Comparison of ENCODE assay signal across 11 mouse cellular contexts in the genomic region with DNA sequence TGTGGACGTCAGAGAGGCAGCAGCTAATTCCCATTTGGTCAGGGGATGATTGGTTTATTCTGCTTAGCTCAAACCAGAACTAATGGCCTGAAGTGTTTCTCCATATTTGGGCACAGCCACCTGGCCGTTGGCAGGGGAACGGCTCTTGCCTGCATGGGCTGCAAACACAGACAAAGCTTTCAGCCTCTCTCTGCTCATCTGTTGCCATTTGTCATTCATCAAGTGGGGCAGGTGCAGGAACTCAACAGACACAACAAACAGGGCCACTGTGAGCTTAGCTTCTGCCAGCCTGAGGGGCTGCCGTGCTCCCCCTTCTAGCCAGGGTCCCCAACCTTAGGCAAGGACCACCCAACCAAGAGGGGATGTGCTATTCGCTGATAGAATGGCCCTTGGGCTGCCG. TPM values are rescaled to one million over a fixed set of nuclear protein-coding genes. Genes with fewer than 3 reads are reported as not detected.
A peak's percentile ranks its signal among the peaks of the same experiment; 100 is the strongest.
DNase-seq lines count a peak whose midpoint lies in the region; ATAC-seq lines count a peak whose summit lies in the region.
"Had no signal": no experiment of that assay in that cellular context is flagged by ENCODE, and none has a peak within 500 bp of the region (broad histone marks: within the 10 kb centered on the region; RNA-seq: fewer than 3 reads in every experiment).

No protein-coding gene starts in this region.

- no peaks in the 10 kb centered on the region for H3K9me3 ChIP-seq in neural tube, embryonic 11.5 days (ENCODE audit: control insufficient read depth, low read length)
- H3K9me3 ChIP-seq in embryonic facial prominence, embryonic 12.5 days: no peaks in the 10 kb centered on the region
- H3K9me3 ChIP-seq in limb, embryonic 11.5 days (ENCODE audit: control insufficient read depth, low read length): no peaks in the 10 kb centered on the region

- no peak overlapping the region for H3K4me2 ChIP-seq in neural tube, embryonic 11.5 days (ENCODE audit: low read depth)
- no peak overlapping the region for H3K4me2 ChIP-seq in embryonic facial prominence, embryonic 12.5 days (replicated peaks)
- H3K4me2 ChIP-seq in limb, embryonic 11.5 days (ENCODE audit: low read depth, severe bottlenecking): no peak overlapping the region

- no peaks in the 10 kb centered on the region for H3K27me3 ChIP-seq in neural tube, embryonic 11.5 days (ENCODE audit: control insufficient read depth, insufficient read depth, low read length)
- H3K27me3 ChIP-seq in embryonic facial prominence, embryonic 12.5 days: no peaks in the 10 kb centered on the region
- H3K27me3 ChIP-seq in limb, embryonic 11.5 days (ENCODE audit: control insufficient read depth, insufficient read depth, low read length): no peaks in the 10 kb centered on the region

- ATAC-seq in neural tube, embryonic 11.5 days (ENCODE audit: insufficient read depth, low FRiP score, low TSS enrichment): no peak
- ATAC-seq in embryonic facial prominence, embryonic 12.5 days (ENCODE audit: insufficient number of reproducible peaks, insufficient read depth, low FRiP score, low TSS enrichment): 0 out of 2 replicates have a peak, but pooled peaks have one; percentile 13
- no peak for ATAC-seq in limb, embryonic 11.5 days (ENCODE audit: insufficient number of reproducible peaks, low FRiP score, low TSS enrichment, low read depth)

- 42% methylated on average over 6 of the region's 6 CpGs for WGBS in neural tube, embryonic 11.5 days
- 37% methylated on average over 6 of the region's 6 CpGs for whole genome bisulfite sequencing in embryonic facial prominence, embryonic 12.5 days
- WGBS in limb, embryonic 11.5 days: 37% methylated on average over 6 of the region's 6 CpGs

- H3K4me1 ChIP-seq in neural tube, embryonic 11.5 days (ENCODE audit: control insufficient read depth, insufficient read depth, low read length): no peaks in the 10 kb centered on the region
- peaks cover 22% of the 10 kb centered on the region; the same call in 1 of the 2 replicates for H3K4me1 ChIP-seq in embryonic facial prominence, embryonic 12.5 days
- H3K4me1 ChIP-seq in limb, embryonic 11.5 days (ENCODE audit: control insufficient read depth, insufficient read depth, low read length): 0 out of 2 replicates have a peak, but pooled peaks cover 3% of the 10 kb centered on the region

- H3K4me3 ChIP-seq in neural tube, embryonic 11.5 days (ENCODE audit: low read depth, low read length): no peak overlapping the region
- no peak overlapping the region for H3K4me3 ChIP-seq in embryonic facial prominence, embryonic 12.5 days
- no peak overlapping the region for H3K4me3 ChIP-seq in limb, embryonic 11.5 days (ENCODE audit: low read depth, low read length)
- H3K4me3 ChIP-seq: erythroblast, embryonic 14.5 days had no signal

- 0 out of 2 replicates have a peak overlapping the region, but pooled peaks have one; percentile 37 for H3K27ac ChIP-seq in neural tube, embryonic 11.5 days (ENCODE audit: low read depth, low read length)
- H3K27ac ChIP-seq in embryonic facial prominence, embryonic 12.5 days: peak overlapping the region; percentile 50; the same call in 1 of the 2 replicates
- 0 out of 2 replicates have a peak overlapping the region, but pooled peaks have one; percentile 10 for H3K27ac ChIP-seq in limb, embryonic 11.5 days (replicated peaks; ENCODE audit: low read depth, low read length)
- H3K27ac ChIP-seq: kidney, postnatal 0 days had no signal

- peak; percentile 53 for DNase-seq in neural tube, embryonic 11.5 days (ENCODE audit: low spot score)
- no peak for DNase-seq in neural tube, embryonic 10.5 days (ENCODE audit: extremely low spot score, low spot score)
- DNase-seq in limb, embryonic 11.5 days (ENCODE audit: low spot score): peak; percentile 49
- DNase-seq in right cerebral cortex, postnatal 14 days: peak; percentile 17
- no peak for DNase-seq in lung, postnatal 25 days (ENCODE audit: low spot score)
- no peak for DNase-seq in heart, postnatal 14 days
- DNase-seq in adrenal gland, postnatal 36 days: no peak

- no peaks in the 10 kb centered on the region for H3K36me3 ChIP-seq in neural tube, embryonic 11.5 days (ENCODE audit: control insufficient read depth, insufficient read depth, low read length)
- no peaks in the 10 kb centered on the region for H3K36me3 ChIP-seq in embryonic facial prominence, embryonic 12.5 days
- no peaks in the 10 kb centered on the region for H3K36me3 ChIP-seq in limb, embryonic 11.5 days (ENCODE audit: control insufficient read depth, insufficient read depth, low read length)

- intact Hi-C loops in heart, postnatal 14 days (cut with DNase I): no loop called here

- H3K9ac ChIP-seq in neural tube, embryonic 11.5 days (ENCODE audit: low read length): no peak overlapping the region
- H3K9ac ChIP-seq in embryonic facial prominence, embryonic 12.5 days: no peak overlapping the region
- H3K9ac ChIP-seq in limb, embryonic 11.5 days (ENCODE audit: low read length): no peak overlapping the region

RNA-seq across cellular contexts. Expression of gene Cpa1, which starts 10.9 kb away (rescaled TPM):
- polyA plus RNA-seq in neural tube, embryonic 11.5 days (2014; fragmentation: Nextera tagmentation; extraction: Ambion mirVana): 0.35 TPM in 1 of 2 replicates, not detected in the other
- polyA plus RNA-seq in embryonic facial prominence, embryonic 12.5 days (2016; fragmentation: Nextera tagmentation; extraction: Ambion mirVana): 0.22 and 0.29 TPM in 2 replicates
- polyA plus RNA-seq in limb, embryonic 11.5 days (2014; fragmentation: Nextera tagmentation; extraction: Ambion mirVana): 0.27 TPM in 1 of 2 replicates, not detected in the other
- total RNA-seq in heart, postnatal 14 days (2021): 1 to 10 TPM; 1.0 to 2.4 TPM
- total RNA-seq in adrenal gland, postnatal 36 days (2021): not detected
- polyA plus RNA-seq: erythroblast, embryonic 14.5 days had no signal

RNA-seq across cellular contexts. Expression of gene Cpa5, which starts 17.3 kb away (rescaled TPM):
- polyA plus RNA-seq in neural tube, embryonic 11.5 days (2014; fragmentation: Nextera tagmentation; extraction: Ambion mirVana): 0.50 TPM in 1 of 2 replicates, not detected in the other
- polyA plus RNA-seq in embryonic facial prominence, embryonic 12.5 days (2016; fragmentation: Nextera tagmentation; extraction: Ambion mirVana): 0.22 and 0.33 TPM in 2 replicates
- polyA plus RNA-seq in limb, embryonic 11.5 days (2014; fragmentation: Nextera tagmentation; extraction: Ambion mirVana): 0.33 and 0.55 TPM in 2 replicates
- total RNA-seq in heart, postnatal 14 days (2021): not detected
- total RNA-seq in adrenal gland, postnatal 36 days (2021): not detected
- polyA plus RNA-seq: erythroblast, embryonic 14.5 days had no signal

RNA-seq across cellular contexts. Expression of gene Cpa4, which starts 60.0 kb away (rescaled TPM):
- 2.1 and 3.6 TPM in 2 replicates for polyA plus RNA-seq in neural tube, embryonic 11.5 days (2014; fragmentation: Nextera tagmentation; extraction: Ambion mirVana)
- 0.79 and 1.3 TPM in 2 replicates for polyA plus RNA-seq in embryonic facial prominence, embryonic 12.5 days (2016; fragmentation: Nextera tagmentation; extraction: Ambion mirVana)
- 1.6 and 1.7 TPM in 2 replicates for polyA plus RNA-seq in limb, embryonic 11.5 days (2014; fragmentation: Nextera tagmentation; extraction: Ambion mirVana)
- not detected for total RNA-seq in heart, postnatal 14 days (2021)
- 1 to 10 TPM; 1.1 to 1.2 TPM for total RNA-seq in adrenal gland, postnatal 36 days (2021)
- polyA plus RNA-seq: erythroblast, embryonic 14.5 days; urinary bladder, adult 2 months had no signal

Comparison
In these comparisons a context has a peak if more than half of its experiments do, and no peak if none do; other contexts are left out.
1. DNase-seq: peak in neural tube, embryonic 11.5 days (single experiment), limb, embryonic 11.5 days (single experiment) and right cerebral cortex, postnatal 14 days (single experiment); none in neural tube, embryonic 10.5 days (single experiment), lung, postnatal 25 days (single experiment), heart, postnatal 14 days (0 of 2) and adrenal gland, postnatal 36 days (0 of 2).
2. Peak in every context shown above with its lines, with median percentiles within 50 percentile points of each other: H3K27ac ChIP-seq.